Mouse (Mus musculus) retina, adult 2 months (tissue): Measurements from ENCODE around the gene Sox6.

ENCODE experiments used
- DNase-seq: peaks from one replicate; pipeline ENCODE4 v3.0.0-alpha.2; 2012; ENCODE audit warnings: low read depth, low spot score

Gene Sox6

GRCm38 (mm10) chr7:115426161-115426982 is 612.2 kb downstream of the Sox6 start:
- no peak for DNase-seq

- DNase-seq, result no peak
Measured at GRCm38 (mm10) chr7:115422828-115423227, 615.8 kb downstream of the Sox6 start.

- DNase-seq, result no peak
Measured at GRCm38 (mm10) chr7:115420960-115421359, 617.6 kb downstream of the Sox6 start.
